Mouse (Mus musculus) B cell, adult 62 days (primary cell): ENCODE results near the gene Tmem198b. TPM values are rescaled to one million over a fixed set of nuclear protein-coding genes. Genes with fewer than 3 reads are reported as not detected.

Experiments
- total RNA-seq: library from RNA; stranded (reverse); gene quantifications from 4 replicates; pipeline ENCODE4 v1.2.4, GENCODE M21; 2023

Tmem198b gene
- total RNA-seq: 11.7 to 17.1 TPM (median 14.3 TPM) in 4 replicates

GRCm38 (mm10) chr10:128804271-128805091 lies at the start of gene Tmem198b:
TSS of gene Tmem198b (minus strand) at chr10:128804370.

DNA sequence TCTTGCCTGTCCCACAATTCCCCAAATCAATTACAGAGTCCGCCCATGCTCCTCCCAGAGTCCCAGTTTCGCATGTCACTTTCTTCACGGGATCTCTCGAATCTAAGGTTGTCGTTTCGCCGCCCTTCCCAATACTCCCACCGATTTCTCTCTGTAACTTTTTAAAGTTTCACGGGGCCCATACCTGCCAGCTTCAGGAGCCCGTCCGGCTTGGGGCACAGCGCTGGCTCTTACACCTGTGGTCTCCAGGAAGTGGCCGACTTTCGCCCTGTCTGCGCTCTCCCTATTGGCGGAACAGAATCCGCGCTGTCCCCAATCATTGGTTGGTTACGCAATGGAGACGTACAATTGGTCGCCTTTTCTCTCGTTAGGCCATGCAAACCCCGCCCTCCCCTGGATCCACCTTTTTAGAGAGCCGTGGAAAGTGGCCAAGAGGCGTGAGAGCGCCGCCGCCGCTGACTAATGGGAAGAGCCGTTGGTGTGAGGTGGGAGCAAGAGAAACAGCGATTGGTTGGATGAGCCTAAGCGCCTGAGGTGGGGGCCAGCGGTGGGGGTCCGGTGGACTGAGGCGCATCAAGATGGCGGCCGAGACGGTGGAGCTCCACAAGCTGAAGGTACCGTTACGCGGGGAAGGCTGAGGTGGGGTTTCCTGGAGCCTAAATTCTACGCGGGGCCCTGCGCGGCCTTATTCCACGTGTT lies 17.3 kb upstream of the Tmem198b start, which contains the start of gene Ormdl2:
Ormdl2 (minus strand) TSS at position 288 of the 699 bp plus-strand sequence.

GRCm38 (mm10) chr10:128817033-128817432 lies 12.9 kb upstream of the Tmem198b start, which contains the start of gene Sarnp:
TSS of gene Sarnp (plus strand) at chr10:128817333.

GRCm38 (mm10) chr10:128803771-128804270 lies 349 bp downstream of the Tmem198b start, which contains the start of gene Dnajc14:
TSS of gene Dnajc14 (plus strand) at chr10:128804062.

GRCm38 (mm10) chr10:128790398-128791124 lies 13.6 kb downstream of the Tmem198b start, which contains the start of gene Mmp19:
TSS of gene Mmp19 (plus strand) at chr10:128790910.

Other genes starting within 250 kb of the Tmem198b start
- 73.4 to 79.8 TPM (median 76.2 TPM) in 4 replicates for gene Pa2g4, start 238.4 kb downstream of the Tmem198b start, total RNA-seq
- gene Erbb3, start 214.7 kb downstream of the Tmem198b start, total RNA-seq: 1.0 to 1.2 TPM (median 1.1 TPM) in 4 replicates
- gene Rps26, start 177.6 kb downstream of the Tmem198b start, total RNA-seq: 1,181 to 1,252 TPM (median 1,193 TPM) in 4 replicates
- 0.19 to 0.27 TPM in 2 of 4 replicates, not detected in the others for gene Ikzf4, start 158.4 kb downstream of the Tmem198b start, total RNA-seq
- 6.8 to 8.6 TPM (median 7.5 TPM) in 4 replicates for gene Suox, start 130.3 kb downstream of the Tmem198b start, total RNA-seq
- gene Rab5b, start 108.1 kb downstream of the Tmem198b start, total RNA-seq: 54.8 to 63.6 TPM (median 59.7 TPM) in 4 replicates
- gene Pmel, start 100.2 kb downstream of the Tmem198b start, total RNA-seq: 0.54 to 2.0 TPM (median 0.80 TPM) in 4 replicates
- gene Cdk2, start 99.3 kb downstream of the Tmem198b start, total RNA-seq: 51.3 to 55.3 TPM (median 52.6 TPM) in 4 replicates
- 172 to 181 TPM (median 175 TPM) in 4 replicates for gene Dgka, start 59.5 kb downstream of the Tmem198b start, total RNA-seq
- 36.5 to 49.4 TPM (median 42.4 TPM) in 4 replicates for gene Pym1, start 56.5 kb downstream of the Tmem198b start, total RNA-seq
- 0.24 to 0.47 TPM in 2 of 4 replicates, not detected in the others for gene Mmp19, start 13.5 kb downstream of the Tmem198b start, total RNA-seq
- gene Dnajc14, start 308 bp downstream of the Tmem198b start, total RNA-seq: 65.7 to 75.6 TPM (median 69.1 TPM) in 4 replicates
- 52.6 to 60.7 TPM (median 55.2 TPM) in 4 replicates for gene Sarnp, start 13.0 kb upstream of the Tmem198b start, total RNA-seq
- 19.4 to 26.1 TPM (median 22.5 TPM) in 4 replicates for gene Ormdl2, start 17.3 kb upstream of the Tmem198b start, total RNA-seq
- 51.4 to 56.9 TPM (median 52.5 TPM) in 4 replicates for gene Gdf11, start 87.3 kb upstream of the Tmem198b start, total RNA-seq
- gene Cd63, start 96.6 kb upstream of the Tmem198b start, total RNA-seq: 0.81 to 1.1 TPM (median 0.97 TPM) in 3 of 4 replicates, not detected in the other
- 6.8 to 13.1 TPM (median 7.4 TPM) in 4 replicates for gene Rdh5, start 118.5 kb upstream of the Tmem198b start, total RNA-seq
- 62.0 to 76.3 TPM (median 67.9 TPM) in 4 replicates for gene Bloc1s1, start 119.7 kb upstream of the Tmem198b start, total RNA-seq
- 0.27 TPM in 1 of 4 replicates, not detected in the others for gene Itga7, start 129.4 kb upstream of the Tmem198b start, total RNA-seq
- gene Mettl7b, start 156.6 kb upstream of the Tmem198b start, total RNA-seq: not detected in 4 replicates
- not detected in 4 replicates for gene Olfr9, start 185.1 kb upstream of the Tmem198b start, total RNA-seq
- gene Olfr763, start 206.4 kb upstream of the Tmem198b start, total RNA-seq: not detected in 4 replicates
- not detected in 4 replicates for gene Olfr764-ps1, start 235.5 kb upstream of the Tmem198b start, total RNA-seq
- gene Olfr765, start 245.6 kb upstream of the Tmem198b start, total RNA-seq: not detected in 4 replicates